Mouse (Mus musculus) MEL (cell line): Measurements from ENCODE around the gene Gm10803.

Source experiments
- CHD2 ChIP-seq: IDR thresholded peaks from 2 replicates; pipeline ENCODE4 v1.6.1; 2011; ENCODE audit warnings: low read length, improper control_type of control experiment
- GABPA ChIP-seq: IDR thresholded peaks from 2 replicates; pipeline ENCODE4 v1.6.1; 2012; ENCODE audit warnings: low read depth, mild to moderate bottlenecking, inconsistent platforms, low read length, improper control_type of control experiment, moderate library complexity
- GATA1 ChIP-seq: IDR thresholded peaks from 2 replicates; pipeline ENCODE4 v1.6.1; 2011; ENCODE audit warnings: low read depth, low read length, improper control_type of control experiment
- POLR2A ChIP-seq, 2 experiments: IDR thresholded peaks; 2 replicates each; pipeline ENCODE4 v1.6.1; 2011 to 2012; ENCODE audit warnings: low read length in 2 of 2, mild to moderate bottlenecking in 2 of 2, control low read depth in 1 of 2, improper control_type of control experiment in 1 of 2, low read depth in 1 of 2, moderate library complexity in 1 of 2; ENCODE audit not compliant: control insufficient read depth in 1 of 2, insufficient read depth in 1 of 2, poor library complexity in 1 of 2
- ZKSCAN1 ChIP-seq: IDR thresholded peaks from 2 replicates; pipeline ENCODE4 v1.6.1; 2012; ENCODE audit warnings: low read depth, mild to moderate bottlenecking, inconsistent platforms, low read length, improper control_type of control experiment, moderate library complexity

DNA sequence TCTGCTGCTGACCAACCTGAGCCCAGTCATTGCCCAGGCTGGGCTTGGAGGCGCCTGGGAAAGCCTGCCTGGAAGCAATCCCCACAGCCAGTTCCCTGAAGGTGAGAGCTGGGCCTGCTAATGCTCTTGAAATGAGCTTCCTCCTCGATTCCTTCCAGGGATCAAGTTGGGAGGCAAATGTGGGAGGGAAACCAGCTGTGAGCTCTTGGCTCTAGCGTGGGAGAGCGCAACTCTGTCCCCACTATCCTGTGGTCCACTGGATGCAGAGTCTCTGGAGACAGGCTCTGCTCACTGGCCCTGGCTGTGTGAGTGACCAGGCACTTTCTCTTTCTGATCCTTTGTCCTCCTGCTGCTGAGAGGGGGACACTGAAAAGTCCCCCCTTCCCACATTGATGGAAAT, 30.8 kb upstream of the Gm10803 start:
- TF ChIP-seq CHD2 (no peak), GABPA (no peak), GATA1 (no peak), ZKSCAN1 (no peak), POLR2A (IDR thresholded peaks at IDR 0.05; ENCODE audit: control insufficient read depth in 1 of 2, insufficient read depth in 1 of 2, low read depth in 1 of 2, low read length in 2 of 2, poor library complexity in 1 of 2) (no peak)
